Mouse (Mus musculus) heart, postnatal 0 days (tissue): ENCODE measurements around the gene Fut4.

Source experiments
- CTCF ChIP-seq: IDR thresholded peaks from 2 replicates; pipeline ENCODE4 v1.5.1; 2016; ENCODE audit warnings: antibody characterized with exemption, control low read depth, low read depth
- EP300 ChIP-seq: IDR thresholded peaks from 2 replicates; pipeline ENCODE4 v1.6.1; 2016; ENCODE audit warnings: antibody characterized with exemption, low read depth

- TF ChIP-seq CTCF: no peak
- TF ChIP-seq EP300: no peak
Observed at GRCm38 (mm10) chr9:14769811-14770210, 17.6 kb upstream of the Fut4 start.
